Mouse (Mus musculus): Measurements from ENCODE around the gene Kctd7.
A peak's percentile ranks its signal among the peaks of the same experiment; 100 is the strongest.

Kctd7 gene

GRCm38 (mm10) chr5:130145961-130146360, 1.3 kb downstream of the Kctd7 start:
- DNase-seq = no peak

- no peak for DNase-seq
Observed at GRCm38 (mm10) chr5:130149726-130150310, 5.2 kb downstream of the Kctd7 start.

GRCm38 (mm10) chr5:130154286-130154685, 9.6 kb downstream of the Kctd7 start:
- DNase-seq = no peak

GRCm38 (mm10) chr5:130158545-130158944, 13.9 kb downstream of the Kctd7 start:
- DNase-seq = no peak

GRCm38 (mm10) chr5:130159761-130160201, 15.1 kb downstream of the Kctd7 start:
- no peak for DNase-seq

- DNase-seq = peak; percentile 84
Observed at GRCm38 (mm10) chr5:130163670-130164069, 19.0 kb downstream of the Kctd7 start.

GRCm38 (mm10) chr5:130165213-130165612, 20.6 kb downstream of the Kctd7 start:
- DNase-seq = no peak

GRCm38 (mm10) chr5:130169109-130169508, 24.4 kb downstream of the Kctd7 start:
- DNase-seq = no peak

GRCm38 (mm10) chr5:130170666-130171422, 26.2 kb downstream of the Kctd7 start:
- DNase-seq = no peak

- DNase-seq = peak; percentile 95
Observed at GRCm38 (mm10) chr5:130171423-130171954, 26.8 kb downstream of the Kctd7 start, which contains the start of gene Rabgef1. Rabgef1 (plus strand) TSS chr5:130171798.

GRCm38 (mm10) chr5:130171956-130172601, 27.4 kb downstream of the Kctd7 start:
- DNase-seq = peak; percentile 59

- DNase-seq = no peak
Observed at GRCm38 (mm10) chr5:130173012-130173411, 28.4 kb downstream of the Kctd7 start.

GRCm38 (mm10) chr5:130177871-130178270, 33.2 kb downstream of the Kctd7 start:
- DNase-seq = no peak

GRCm38 (mm10) chr5:130180362-130180761, 35.7 kb downstream of the Kctd7 start:
- DNase-seq = no peak

- no peak for DNase-seq
Observed at GRCm38 (mm10) chr5:130181740-130182540, 37.3 kb downstream of the Kctd7 start.

GRCm38 (mm10) chr5:130182541-130182821, 37.8 kb downstream of the Kctd7 start:
- DNase-seq = no peak

GRCm38 (mm10) chr5:130184193-130184856, 39.7 kb downstream of the Kctd7 start:
- DNase-seq = no peak

GRCm38 (mm10) chr5:130185312-130185711, 40.7 kb downstream of the Kctd7 start:
- DNase-seq = no peak

GRCm38 (mm10) chr5:130187383-130187782, 42.7 kb downstream of the Kctd7 start:
- no peak for DNase-seq

- DNase-seq = peak; percentile 64
Observed at GRCm38 (mm10) chr5:130190909-130191308, 46.2 kb downstream of the Kctd7 start.

GRCm38 (mm10) chr5:130191865-130192264, 47.2 kb downstream of the Kctd7 start:
- DNase-seq = no peak

- DNase-seq = peak; percentile 49
Observed at GRCm38 (mm10) chr5:130192356-130192944, 47.8 kb downstream of the Kctd7 start.
